Mouse (Mus musculus) adrenal gland, postnatal 36 days (tissue): Measurements from ENCODE around the gene Mrpl50. TPM values are rescaled to one million over a fixed set of nuclear protein-coding genes. Genes with fewer than 3 reads are reported as not detected.
A peak's percentile ranks its signal among the peaks of the same experiment; 100 is the strongest.
"Not testable (repeated sequence)": the region's sequence is repeated elsewhere in the genome, so short reads cannot be mapped to it uniquely, and the experiment has no call there.

ENCODE experiments used
- DNase-seq, 2 experiments: peaks; one replicate each; pipeline ENCODE4 v3.0.0; 2021; ENCODE audit warnings: mixed read lengths in 1 of 2
- total RNA-seq, 2 experiments: library from RNA; stranded (reverse); gene quantifications; 2 replicates each; pipeline ENCODE4 v1.2.3; 2021

Mrpl50 gene
- total RNA-seq, 2 experiments from 2014 or later: 47.3 to 48.7 TPM

DNA sequence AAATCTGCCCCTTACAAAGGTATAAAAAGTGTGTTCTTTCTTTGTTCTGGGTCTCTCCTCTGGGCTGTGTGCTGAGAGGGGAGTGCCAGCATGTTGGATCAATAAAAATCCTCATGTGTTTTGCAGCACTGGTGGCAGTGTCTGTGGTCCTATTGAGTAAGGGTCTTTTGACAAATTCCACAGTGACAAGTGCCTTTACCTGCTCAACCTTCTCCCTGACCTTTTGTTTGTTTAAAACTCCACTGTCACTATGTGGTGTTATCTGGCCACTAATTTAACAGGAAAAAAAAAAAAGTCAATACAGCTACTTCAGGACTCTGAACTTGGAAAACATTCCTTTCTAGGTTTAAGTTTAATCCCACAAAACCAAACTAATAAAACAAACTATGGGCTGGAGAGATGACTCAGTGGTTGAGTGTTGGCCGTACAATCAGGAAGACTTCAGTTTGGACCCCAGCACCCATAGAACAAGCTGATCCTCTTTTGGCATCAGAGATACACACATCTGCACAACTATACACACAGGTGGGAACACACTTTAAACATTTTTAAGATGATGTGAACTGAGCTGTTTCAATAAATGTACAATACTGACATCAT is 10.6 kb downstream of the Mrpl50 start:
- DNase-seq: not testable (repeated sequence)

DNA sequence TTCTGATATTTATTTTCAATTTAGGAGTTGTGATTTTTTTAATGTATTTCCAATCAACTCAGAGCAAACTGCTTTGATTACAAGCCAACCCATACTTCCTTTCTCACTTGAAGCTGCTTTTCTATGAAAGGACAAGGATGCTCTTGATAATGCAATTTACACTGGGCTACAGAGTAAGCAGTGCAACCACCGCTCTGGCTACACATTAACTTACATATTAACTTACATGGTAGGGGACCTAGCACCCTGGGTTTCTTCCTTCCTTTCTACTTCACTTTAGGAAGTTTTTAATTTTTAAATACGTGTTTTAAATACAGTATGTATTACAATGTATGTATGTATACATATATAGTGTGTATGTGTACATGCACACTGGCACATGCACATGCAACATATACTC is 11.7 kb downstream of the Mrpl50 start:
- DNase-seq: no peak

DNA sequence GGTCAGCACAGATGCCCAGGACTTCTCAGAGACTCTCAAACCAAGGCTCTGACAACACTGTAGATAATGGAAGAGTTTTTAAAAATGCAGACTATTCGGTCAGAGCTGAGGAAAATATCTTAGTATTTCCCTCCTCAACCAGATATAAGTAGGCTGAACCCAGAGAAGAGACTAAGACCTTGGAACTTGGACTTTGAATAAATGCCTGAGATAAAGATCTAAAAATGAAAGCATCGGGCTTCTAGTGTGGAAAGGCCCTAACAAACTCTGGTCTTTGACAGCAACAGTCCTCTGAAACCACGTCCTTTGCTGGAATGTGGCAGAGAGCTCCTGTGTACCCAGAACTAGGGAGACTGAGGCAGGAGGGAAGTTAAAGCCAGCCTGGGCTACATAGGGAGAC is 14.5 kb downstream of the Mrpl50 start, which contains the start of gene Baat:
Gene Baat, minus strand, starts transcription at position 172 of the 400 bp plus-strand sequence.
- no peak for DNase-seq

DNA sequence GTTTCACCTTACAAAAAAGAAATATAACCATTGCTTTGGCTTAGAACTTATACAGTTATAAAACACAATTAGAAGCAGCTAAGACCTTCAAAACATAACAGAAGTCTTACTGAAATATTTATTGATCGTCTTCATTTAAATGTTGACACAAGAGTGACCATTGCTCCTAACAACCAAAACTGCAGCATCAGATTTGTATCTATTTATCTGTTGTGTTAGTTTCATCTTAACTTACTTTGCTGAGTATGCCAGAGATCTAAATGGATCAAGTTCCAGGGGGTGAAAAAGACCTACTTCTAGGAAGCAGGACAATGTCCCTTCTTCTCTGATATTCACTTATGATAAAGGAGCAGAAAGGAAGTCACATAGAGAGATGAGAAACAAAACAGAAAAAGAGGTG is 17.3 kb downstream of the Mrpl50 start:
- DNase-seq: no peak

DNA sequence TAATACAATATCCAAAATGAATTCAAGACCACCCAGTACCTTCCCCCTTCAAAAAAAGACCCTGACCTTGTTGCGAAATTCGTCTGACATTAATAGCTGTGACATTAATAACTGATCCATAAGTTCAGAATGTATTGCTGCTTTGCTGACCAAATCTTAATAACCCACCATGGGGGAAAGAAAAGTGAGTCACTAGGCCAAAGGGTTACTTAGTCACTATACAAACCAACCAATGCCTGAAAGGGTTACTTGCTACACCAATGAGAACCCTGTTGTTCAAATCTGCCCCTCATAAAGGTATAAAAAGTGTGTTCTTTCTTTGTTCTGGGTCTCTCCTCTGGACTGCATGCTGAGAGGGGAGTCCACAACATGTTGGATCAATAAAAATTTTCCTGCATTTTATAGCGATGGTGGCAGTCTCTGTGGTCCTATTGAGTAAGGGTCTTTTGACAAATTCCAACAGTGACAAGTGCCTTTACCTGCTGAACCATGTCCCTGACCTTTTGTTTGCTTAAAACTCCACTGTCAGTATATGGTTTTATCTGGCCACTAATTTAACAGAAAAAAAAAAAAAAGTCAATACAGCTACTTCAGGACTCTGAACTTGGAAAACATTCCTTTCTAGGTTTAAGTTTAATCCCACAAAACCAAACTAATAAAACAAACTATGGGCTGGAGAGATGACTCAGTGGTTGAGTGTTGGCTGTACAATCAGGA is 34.8 kb downstream of the Mrpl50 start:
- DNase-seq: not testable (repeated sequence)

DNA sequence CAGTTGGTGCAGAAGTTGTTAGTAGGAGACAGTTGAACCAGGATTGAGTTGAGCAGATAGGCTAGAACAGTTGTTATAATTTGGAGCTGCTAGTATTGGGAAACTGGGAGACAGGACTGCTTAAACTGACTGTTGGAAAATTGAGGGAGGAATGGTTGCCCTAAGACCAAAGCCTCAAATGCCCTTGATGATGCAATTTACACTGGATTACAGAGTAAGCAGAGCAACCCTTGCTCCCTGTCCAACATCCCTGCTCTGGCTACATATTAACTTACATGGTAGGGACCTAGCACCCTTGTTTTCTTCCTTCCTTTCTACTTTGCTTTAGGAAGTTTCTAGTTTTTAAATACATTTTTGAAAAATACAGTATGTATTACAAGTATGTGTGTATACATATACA is 35.5 kb downstream of the Mrpl50 start:
- no peak for DNase-seq

DNA sequence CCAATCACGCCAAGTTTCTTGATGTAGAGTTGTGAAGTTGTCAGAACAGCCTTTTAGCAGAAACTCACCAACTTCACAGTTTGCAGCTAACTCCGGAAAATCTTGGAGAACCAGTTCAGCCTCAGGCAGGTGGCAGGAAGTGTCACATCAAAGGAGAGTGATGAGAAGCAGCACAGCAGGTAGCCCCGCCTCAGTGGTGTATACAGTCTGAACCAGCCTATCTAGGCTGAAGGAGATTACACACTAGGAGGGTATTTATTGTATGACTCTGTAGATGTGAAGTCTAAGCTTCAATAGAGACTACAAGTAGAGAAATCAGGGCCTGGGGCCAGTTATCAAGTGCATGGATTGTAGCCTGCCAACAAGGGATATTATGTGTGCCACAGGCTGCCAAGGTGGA is 40.0 kb downstream of the Mrpl50 start:
- DNase-seq: no peak

DNA sequence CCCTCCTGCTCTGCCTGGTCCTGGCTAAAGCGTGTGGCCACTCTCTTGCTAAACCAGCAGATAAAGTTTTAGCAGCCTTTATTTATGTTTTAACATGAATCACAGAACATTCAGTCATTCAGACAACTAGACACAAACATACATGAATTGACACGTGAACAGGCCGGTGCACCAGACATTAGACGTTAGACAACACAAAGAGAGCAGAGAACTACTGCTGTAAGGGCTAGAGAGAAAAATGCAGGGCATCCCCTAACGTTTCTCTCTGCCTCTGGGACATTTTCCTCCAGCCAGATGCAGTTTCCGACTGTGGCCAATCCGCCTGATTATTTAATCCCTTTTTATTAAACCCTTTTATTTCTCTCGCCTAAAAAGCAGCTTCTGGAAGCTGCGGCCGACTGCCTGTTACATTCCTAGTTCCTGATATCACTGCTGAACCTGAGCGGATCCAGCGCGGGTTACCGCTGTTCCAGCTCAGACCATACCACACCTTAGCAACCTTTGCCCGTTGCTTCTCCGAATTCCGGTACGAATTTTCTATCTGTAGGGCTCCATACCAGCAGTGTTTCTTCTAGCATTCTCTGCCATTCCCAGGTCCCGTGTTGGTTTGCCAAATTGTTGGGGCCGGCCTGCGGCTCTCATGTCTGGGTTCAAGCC is 40.7 kb downstream of the Mrpl50 start:
- DNase-seq: no peak

DNA sequence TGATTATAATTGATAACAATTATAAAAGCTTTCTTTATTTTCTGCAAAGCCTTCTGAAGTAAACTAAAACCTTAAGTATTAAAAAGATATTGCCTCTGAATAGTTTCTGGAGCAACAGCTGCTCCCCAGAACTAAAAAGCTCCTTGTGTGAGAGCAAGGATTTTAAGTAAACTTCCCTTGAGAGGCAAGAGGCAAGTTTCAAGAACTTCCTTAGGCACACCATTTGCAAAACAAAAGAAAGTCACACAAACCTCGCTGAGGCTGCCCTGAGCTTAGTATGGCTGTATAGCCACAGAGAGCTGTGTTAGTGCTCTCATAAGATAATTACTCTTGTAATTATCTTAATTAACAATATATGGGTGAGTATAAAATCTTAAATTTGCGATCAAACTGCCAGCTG is 41.9 kb downstream of the Mrpl50 start:
- not testable (repeated sequence) for DNase-seq

DNA sequence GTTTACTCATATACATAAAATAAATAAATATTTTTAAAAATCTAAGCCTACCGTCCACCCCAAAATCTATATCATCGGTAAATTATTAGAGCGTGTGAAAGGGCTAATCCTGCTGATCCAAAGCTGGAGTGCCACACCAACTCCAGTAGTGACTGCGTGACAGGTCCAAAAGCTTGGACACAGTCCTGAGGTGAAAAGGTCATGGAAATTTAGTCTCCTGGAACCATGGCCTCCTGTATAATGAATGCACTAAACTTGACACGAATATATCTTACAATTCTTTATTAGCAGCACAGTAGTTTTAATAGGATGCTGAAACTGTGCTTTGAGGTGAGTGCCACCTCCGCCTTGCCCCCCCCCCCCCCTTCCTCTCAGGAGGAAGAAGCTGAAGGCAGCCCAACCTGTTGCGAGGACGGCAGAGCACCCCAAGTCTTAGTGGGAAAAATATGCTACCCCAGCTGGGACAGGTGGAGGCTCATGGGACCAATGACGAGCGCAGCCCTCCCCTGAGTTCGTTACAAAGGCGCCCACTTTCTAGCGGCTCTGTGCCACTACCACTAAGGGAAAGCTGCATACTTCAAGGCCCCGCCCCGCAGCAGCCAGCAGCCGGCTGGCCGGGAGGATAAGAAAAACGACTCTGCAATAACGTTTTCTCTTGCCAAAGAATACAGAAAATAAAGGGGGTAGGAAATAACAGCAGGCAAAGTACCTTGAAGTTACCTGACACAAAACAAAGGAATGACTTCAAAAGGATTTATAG is 42.6 kb downstream of the Mrpl50 start:
- peak; percentile 32 to 55 for DNase-seq

DNA sequence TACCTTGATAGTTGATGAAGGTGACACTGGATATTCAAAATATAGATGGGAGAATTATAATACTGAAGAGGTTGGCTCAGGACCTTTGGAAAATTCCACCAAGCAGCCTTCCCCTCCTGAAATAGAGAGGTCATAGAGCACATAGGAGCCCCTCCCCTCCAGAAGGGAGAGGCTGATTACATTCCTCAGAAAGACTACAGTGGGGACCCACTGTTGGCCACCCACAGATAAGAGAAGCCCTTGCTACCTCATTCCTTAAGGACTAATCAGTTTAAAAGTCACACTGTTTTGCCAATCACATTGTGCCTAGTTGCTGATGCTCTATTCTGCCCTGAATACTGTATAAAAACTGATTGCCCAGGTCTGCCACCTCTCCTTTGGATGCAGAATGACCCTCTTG is 46.3 kb downstream of the Mrpl50 start:
- DNase-seq: no peak

DNA sequence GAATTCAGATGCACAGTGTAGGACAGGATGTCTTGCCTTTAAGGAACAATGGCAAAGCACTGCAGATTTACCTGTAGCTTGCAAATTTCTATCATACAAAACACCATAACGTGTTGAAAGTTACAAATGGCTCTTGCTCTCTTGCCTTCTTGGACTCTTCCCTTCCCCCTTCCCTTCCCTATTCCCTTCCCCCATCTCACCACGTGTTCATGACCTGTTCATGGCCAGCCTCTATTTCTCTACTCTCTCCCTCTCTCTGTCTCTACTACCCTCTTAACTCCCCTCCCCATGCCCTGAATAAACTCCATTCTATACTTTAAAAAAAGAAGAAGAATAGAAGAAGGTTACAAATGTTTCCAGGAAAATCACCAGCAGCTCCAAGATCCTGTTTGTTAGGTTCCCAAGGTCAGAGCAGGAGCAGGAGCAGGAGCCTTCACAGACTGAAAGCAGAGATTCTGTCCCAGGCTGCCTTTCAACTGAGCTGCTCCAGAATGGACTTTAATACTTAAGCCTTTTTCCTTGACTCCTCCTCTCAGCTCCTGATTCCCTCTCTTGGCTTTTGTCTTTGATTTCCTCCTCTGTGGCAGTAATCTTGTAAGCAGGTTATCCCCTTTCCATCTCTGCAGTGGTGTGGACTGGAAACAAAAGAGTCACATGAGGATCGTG is 47.3 kb downstream of the Mrpl50 start, which contains the start of gene Acnat1:
Gene Acnat1, minus strand, starts transcription at position 478 of the 666 bp plus-strand sequence.
- DNase-seq: no peak

DNA sequence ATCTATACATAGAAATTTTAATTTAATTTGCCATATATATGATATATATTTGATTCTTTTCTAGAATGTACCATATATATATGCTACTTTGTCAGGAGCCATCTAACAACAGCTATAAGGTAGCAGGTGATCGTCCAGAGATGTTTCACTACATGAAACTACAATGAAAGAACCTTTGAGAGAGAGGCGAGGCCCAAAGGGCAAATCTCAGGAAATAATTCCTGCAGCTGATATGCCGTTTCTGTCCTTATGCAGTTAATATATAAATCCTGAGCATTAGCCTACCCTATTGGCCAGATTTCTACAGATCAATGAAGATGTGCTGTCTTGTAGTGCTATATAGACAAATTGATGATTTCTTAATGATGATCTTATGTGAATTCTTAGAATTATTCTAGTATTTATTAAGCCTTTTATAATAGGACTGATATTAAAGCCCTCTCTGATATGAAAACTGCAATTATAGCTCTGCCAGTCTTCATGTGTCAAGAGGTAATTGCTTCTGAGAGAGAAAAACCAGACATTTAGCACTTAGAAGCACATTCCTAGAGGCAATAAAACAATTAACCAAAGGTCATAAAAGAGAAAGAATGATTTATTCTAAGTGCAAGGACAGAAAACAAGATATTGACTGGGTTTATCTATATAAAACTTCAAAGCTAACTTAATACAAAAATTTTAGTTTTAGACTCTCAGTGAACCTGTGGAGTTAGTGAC is 51.3 kb downstream of the Mrpl50 start:
- DNase-seq: no peak

DNA sequence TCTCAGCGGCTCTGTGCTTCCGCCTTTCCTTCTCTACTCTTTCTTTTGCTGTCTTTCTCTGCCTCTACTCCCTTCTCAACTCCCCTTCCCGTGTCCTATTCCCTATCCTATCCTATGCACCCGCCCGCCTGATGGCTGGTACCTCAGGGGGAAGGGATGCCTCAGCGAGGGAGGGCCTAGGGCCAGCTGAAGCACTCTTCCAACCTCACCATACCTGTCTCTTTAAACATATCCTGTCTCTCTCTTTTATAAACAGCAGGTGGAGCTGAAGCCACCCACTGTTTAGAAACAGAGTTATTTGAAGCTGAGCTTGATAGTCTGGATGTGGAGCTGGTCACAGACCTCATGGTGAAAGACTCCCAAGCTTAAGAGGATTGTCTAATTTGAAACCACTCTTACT is 53.5 kb downstream of the Mrpl50 start:
- DNase-seq: no peak

Other genes starting within 250 kb of the Mrpl50 start
- gene Acnat2, start 112.9 kb downstream of the Mrpl50 start, total RNA-seq: not detected
- 1 to 10 TPM in 1 of 2 experiments, under 1 TPM in 1; 0.95 to 1.1 TPM for gene Acnat1, start 47.2 kb downstream of the Mrpl50 start, total RNA-seq
- gene Baat, start 14.5 kb downstream of the Mrpl50 start, total RNA-seq: under 1 TPM; 0.13 to 0.26 TPM
- gene Zfp189, start 83 bp upstream of the Mrpl50 start, total RNA-seq: 1 to 10 TPM; 5.9 to 6.5 TPM
- under 1 TPM in 1 of 2 experiments, not detected in 1; 0.63 TPM for gene Aldob, start 28.5 kb upstream of the Mrpl50 start, total RNA-seq
- gene Tmem246, start 76.8 kb upstream of the Mrpl50 start, total RNA-seq: 1 to 10 TPM; 8.2 to 9.4 TPM
- gene Rnf20, start 110.9 kb upstream of the Mrpl50 start, total RNA-seq: 10 to 100 TPM; 53.7 to 54.4 TPM
- not detected for gene Ppp3r2, start 160.9 kb upstream of the Mrpl50 start, total RNA-seq